Mouse (Mus musculus): ENCODE results near the gene Fcrla.
"Not testable (repeated sequence)": the region's sequence is repeated elsewhere in the genome, so short reads cannot be mapped to it uniquely, and the experiment has no call there.

Fcrla gene

GRCm38 (mm10) chr1:170927378-170927777, at the start of gene Fcrla:
Fcrla (minus strand) TSS chr1:170927583.
- no peak for DNase-seq

DNA sequence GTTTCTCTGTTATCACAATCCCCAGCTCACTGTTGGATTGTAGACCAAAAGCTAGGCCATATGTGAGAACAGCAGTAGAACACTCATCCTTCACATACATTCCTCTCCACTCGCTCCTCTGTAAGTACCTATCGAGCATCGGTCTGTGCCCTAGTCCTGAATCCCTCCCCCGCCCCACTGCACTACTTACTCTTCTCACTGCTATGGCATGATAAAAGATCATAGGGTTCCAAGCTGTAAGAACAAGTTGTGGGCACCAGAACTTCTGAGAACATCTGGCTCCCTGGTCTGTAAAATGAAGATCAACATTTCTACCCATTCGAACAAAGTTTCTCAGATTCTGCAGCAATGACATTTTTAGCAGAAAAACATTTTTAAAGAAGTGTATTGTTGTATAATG, 49.1 kb upstream of the Fcrla start, which contains the start of gene Fcgr2b:
Gene Fcgr2b (minus strand): TSS at position 101 of the 400 bp plus-strand sequence.
- DNase-seq, result no peak

DNA sequence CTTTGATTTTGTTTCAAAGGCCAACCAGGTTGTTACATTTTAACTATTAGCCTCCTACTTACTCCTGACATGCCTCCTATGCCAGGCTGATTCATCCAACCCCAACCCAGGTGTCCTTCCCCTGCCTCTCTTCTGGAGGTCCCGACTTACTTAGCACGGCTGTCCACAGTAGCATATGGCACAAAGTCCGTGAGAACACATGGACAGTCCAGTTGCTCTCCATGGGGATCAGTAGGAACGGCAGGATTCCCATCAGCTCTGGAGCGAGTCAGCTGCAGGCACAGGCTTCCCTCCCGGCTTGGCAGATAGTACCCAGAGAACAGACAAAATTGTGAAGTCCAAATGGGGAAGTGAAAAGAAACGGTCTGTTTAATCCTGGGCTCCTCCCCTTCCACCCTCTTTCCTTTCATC, 48.4 kb upstream of the Fcrla start:
- DNase-seq, result no peak

DNA sequence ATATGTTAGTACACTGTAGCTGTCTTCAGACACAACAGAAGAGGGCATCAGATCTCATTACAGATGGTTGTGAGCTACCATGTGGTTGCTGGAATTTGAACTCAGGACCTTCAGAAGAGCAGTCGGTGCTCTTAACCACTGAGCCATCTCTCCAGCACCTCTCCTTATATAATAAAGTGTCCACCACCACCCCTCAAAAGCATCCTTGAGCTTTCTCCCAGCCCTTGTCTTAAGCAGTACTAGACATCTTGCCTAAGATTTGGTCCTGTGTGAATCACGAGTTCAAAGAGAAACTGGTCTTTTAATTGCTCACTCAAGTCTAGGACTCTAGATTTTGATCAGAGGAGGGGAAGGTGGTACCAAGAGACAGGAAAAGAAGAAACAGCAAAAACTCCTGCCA, 48.0 kb upstream of the Fcrla start:
- not testable (repeated sequence) for DNase-seq

DNA sequence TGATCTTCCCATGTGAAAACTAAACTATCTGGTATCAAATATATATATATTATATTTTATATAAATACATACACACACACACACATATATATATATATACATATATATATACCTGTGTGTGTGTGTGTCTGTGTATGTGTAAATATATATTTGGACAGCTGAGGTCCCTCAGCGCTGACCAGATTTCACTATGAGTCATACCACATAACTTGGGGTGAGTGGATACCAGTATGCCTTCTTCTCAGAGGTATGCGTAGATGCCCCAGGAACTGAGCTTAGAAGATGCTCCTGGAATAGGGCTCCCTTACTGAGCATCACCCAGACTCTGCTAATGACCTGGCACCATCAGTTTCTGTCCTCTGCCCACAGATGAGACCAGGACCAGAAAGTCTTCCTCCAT, 47.4 kb upstream of the Fcrla start:
- no peak for DNase-seq

DNA sequence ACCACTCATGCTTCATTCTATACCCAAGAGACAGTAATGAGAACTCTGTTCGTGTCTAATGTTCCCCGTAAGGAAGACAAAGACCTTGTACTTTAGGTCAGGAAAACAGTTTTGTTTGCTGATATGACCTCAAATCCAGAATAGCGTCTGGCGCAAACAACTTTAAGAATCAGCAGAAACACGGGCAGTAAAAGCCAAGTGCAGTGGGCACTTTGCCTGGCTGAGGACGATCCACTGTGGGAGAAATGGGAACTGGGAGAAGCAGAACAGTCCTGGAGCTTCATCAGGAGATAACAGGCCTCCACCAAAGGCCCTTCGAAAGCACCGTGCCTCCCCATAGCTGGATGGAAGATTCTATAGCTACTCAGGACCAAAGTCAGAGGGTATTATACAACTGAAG, 46.8 kb upstream of the Fcrla start:
- DNase-seq, result no peak

- DNase-seq, result no peak
Observed at GRCm38 (mm10) chr1:170972936-170973335, 45.6 kb upstream of the Fcrla start.

GRCm38 (mm10) chr1:170972494-170972893, 45.1 kb upstream of the Fcrla start:
- DNase-seq, result no peak

GRCm38 (mm10) chr1:170968576-170968975, 41.2 kb upstream of the Fcrla start:
- DNase-seq, result no peak

- DNase-seq, result no peak
Observed at GRCm38 (mm10) chr1:170967581-170967980, 40.2 kb upstream of the Fcrla start.

DNA sequence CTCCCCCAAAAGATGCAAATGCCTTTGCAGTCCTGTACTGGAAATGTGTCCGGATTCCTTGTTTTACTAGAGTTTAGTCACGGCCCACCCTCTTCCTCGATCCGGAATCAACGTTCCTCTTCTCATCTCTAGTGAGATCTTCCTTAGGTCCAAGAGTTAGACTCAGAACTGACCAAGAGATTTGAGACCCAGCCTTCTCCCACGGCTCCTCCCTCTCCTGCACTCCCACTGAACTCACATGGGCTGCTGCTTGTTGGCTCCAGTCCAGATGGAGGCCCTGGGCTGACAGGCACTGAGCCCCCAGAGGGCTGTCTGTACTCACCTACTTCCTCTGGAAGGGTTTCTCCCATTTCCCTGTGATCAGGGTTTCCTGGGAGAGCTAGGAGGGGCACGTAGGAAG, 35.7 kb upstream of the Fcrla start:
- no peak for DNase-seq

DNA sequence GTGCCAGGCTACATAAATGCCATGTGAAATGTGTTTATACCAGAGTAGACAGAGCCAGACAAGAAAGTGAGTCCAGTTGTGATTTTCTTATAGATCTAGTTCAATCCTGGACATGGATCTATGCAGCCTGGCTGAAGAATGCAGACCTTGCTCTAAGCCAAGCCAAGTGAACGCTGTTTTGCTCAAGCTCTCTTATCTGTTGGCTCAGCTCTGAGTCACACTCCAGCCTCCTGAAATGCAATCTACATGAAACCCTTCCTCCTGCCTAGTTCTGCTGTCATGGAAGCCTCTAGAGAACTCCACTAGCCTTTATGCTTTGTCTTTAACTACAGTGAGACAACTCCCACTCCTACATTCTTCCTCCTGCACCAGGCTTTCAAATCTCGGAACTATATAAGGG, 34.9 kb upstream of the Fcrla start:
- no peak for DNase-seq

- DNase-seq, result no peak
Observed at GRCm38 (mm10) chr1:170961101-170961500, 33.7 kb upstream of the Fcrla start.

DNA sequence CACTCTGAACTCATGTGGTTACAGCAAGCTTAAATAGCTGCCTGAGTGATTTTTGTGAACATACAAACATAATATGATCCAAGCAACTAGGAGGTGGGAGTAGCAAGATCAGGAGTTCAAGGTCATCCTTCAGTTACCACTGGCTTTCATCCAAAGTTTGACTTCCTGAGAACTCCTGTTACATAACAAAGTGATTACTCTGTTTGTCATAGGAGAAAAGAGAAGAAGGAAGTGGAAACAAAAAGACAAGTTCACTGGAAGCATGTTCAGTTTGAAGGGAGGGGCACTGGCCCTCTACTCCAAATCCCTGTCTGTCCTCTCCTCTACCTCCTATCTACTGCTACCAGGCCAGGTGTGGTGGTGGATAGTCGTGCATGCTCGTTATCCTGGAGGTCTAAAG, 32.4 kb upstream of the Fcrla start:
- DNase-seq, result no peak

DNA sequence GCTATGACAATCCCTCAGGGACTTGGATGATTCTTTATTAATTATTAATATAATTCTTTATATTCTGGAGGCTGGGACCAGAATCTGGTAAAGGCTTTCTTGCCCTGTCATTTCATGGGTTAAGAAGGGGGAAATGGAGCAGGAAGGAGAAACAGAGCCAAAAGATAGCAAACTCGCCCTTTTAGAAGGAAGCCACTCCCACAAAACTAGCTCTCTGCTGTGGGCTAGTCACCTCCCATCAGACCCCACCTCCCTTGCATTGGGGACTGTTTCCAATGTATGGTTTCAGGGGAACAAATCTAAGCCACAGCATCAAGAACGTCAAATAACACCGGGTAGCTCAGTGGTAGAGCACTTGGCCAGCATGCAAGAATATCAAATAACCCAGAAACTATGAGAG, 30.8 kb upstream of the Fcrla start:
- DNase-seq, result no peak

GRCm38 (mm10) chr1:170953192-170953591, 25.8 kb upstream of the Fcrla start:
- DNase-seq, result no peak

DNA sequence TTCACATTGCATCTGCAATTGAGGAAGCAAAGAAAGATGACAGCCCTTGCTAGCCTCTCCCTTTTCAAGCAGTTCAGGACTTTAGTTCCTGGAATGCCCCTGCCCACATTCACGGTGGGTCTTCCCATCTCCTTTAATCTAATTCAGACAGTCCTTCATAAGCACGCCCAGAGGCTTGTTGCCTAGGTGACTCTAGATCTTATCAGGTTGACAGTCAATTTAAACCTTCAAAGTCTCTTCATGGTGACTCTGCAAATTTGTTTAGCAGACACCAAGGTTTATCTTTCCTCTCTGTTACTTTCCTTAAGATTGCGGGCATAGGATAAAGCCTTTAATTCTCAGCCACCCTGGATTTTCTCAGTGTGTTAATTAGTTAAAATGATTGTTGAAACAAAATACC, 23.4 kb upstream of the Fcrla start:
- DNase-seq, result no peak

DNA sequence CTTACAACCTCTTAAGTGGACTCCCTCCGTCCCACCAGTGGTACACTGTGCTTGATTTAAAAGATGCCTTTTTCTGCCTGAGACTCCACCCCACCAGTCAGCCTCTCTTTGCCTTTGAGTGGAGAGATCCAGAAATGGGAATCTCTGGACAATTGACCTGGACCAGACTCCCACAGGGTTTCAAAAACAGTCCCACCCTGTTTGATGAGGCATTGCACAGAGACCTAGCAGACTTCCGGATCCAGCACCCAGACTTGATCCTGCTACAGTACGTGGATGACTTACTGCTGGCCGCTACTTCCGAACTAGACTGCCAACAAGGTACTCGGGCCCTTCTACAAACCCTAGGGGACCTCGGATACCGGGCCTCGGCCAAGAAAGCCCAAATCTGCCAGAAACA, 17.5 kb upstream of the Fcrla start:
- not testable (repeated sequence) for DNase-seq

GRCm38 (mm10) chr1:170944151-170944550, 16.8 kb upstream of the Fcrla start:
- DNase-seq, result not testable (repeated sequence)

GRCm38 (mm10) chr1:170939255-170939654, 11.9 kb upstream of the Fcrla start:
- DNase-seq, result no peak

- no peak for DNase-seq
Observed at GRCm38 (mm10) chr1:170934383-170934782, 7.0 kb upstream of the Fcrla start.

- no peak for DNase-seq
Observed at GRCm38 (mm10) chr1:170933940-170934339, 6.6 kb upstream of the Fcrla start.

DNA sequence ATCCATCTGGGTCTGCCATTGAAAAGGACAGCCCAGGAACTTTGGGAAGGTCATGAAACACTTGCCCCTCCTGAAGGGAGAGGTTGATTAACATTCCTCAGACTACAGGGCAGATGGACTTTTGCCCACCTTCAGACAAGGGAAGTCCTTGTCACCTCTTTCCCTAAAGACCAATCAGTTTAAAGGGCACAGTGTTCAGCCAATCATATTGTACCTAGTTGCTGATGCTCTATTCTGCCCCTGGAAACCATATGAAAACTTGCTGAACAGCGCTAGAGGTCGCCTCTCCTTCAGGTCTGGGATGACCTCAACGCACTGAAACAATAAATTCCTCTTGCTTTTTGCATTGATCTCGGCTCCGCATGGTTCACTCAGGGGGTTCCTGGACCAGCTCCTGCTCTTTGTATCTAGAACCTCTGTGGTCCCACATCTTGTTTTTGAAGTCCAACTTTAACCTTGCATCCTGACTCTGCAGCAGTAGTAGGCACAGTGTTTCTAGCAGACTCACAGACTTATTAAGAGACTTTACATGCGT, 6.1 kb upstream of the Fcrla start:
- DNase-seq, result no peak

DNA sequence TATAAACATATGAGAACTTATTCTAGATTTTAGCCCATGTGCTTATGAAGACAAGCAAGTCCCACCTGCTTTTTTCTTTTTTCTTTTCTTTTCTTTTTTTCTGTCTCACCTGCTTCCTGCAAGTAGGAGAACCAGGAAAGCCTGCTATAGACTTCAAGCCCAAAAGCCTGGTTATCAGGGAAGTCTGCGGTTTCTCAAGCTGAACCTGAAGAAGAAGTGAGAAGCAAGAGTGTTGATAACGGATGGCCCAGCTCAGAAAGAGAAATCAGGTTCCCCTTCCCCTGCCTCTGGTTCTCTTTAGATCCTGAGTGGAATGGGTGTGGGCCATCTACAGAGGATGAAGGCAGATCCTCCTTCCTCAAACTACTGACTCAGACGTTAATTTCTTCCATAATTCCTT, 4.7 kb upstream of the Fcrla start:
- DNase-seq, result no peak

- DNase-seq, result no peak
Observed at GRCm38 (mm10) chr1:170929245-170929644, 1.9 kb upstream of the Fcrla start.

- DNase-seq, result no peak
Observed at GRCm38 (mm10) chr1:170928467-170928866, 1.1 kb upstream of the Fcrla start.
